Mouse (Mus musculus) spleen, adult 10 weeks (tissue): ENCODE results near the gene Prkd2. TPM values are rescaled to one million over a fixed set of nuclear protein-coding genes. Genes with fewer than 3 reads are reported as not detected.

Experiments
- polyA plus RNA-seq: library from polyadenylated mRNA; stranded (reverse); fragments of 350-450 nt; fragmentation: Illumina TruSeq; extraction: RNeasy Lipid Tissue Mini Kit (QIAGEN cat#74804); gene quantifications from one replicate; pipeline ENCODE4 v1.2.3, GENCODE M21; 2015; ENCODE audit warnings: low replicate concordance; ENCODE audit not compliant: insufficient read depth

Gene Prkd2
- 58.1 TPM for polyA plus RNA-seq

DNA sequence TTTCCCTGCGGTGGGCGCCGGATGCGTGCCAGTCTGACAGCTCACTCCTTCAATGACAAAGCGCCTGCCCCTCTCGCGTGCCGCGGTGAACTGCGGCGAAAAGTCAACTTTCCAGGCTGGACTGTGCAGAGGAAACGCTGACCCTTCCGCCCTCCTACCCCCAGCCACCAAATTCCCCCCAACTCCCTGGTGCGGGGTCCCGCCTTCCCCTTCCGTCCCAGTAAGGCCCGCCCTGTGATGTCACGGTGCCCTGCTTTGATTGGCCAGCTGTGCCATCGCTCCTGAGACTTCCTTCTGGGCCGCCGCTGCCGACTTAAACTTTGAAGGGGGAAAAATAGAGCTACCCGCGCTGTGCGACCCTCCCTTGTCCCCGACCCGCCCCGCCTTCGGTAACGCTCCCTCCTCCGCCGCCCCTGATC, at the start of gene Prkd2:
TSS of gene Prkd2 (plus strand) at position 258 of the 419 bp plus-strand sequence.

DNA sequence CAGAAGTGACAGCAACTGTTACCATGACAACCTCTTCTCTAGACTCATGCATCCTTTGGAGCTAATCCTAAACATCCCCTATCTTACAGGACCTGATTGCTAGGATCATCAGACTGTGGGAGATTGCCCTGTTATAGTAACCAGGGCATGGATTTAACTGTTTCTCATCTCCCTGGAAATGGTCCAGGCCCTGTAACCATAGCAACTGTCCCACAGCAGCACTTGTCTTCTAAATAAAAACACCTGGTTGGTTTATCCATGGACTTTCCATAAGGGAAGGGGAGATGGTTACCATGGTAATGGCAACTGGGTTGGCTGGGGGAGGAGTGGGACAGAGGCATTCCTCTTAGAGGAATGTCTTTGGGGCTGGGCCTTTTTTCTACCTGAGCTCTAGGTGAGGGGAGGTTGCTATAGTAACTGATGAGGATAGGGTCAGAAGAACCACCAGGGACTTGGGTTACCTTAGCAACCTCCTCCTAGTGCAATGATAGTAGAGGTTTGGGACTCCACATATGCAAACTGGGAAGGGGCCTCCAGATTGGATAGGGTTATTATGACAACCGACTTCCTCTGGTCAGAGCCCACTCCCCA, 27.3 kb upstream of the Prkd2 start, which contains the start of gene Strn4:
TSS of gene Strn4 (plus strand) at position 539 of the 591 bp plus-strand sequence.

DNA sequence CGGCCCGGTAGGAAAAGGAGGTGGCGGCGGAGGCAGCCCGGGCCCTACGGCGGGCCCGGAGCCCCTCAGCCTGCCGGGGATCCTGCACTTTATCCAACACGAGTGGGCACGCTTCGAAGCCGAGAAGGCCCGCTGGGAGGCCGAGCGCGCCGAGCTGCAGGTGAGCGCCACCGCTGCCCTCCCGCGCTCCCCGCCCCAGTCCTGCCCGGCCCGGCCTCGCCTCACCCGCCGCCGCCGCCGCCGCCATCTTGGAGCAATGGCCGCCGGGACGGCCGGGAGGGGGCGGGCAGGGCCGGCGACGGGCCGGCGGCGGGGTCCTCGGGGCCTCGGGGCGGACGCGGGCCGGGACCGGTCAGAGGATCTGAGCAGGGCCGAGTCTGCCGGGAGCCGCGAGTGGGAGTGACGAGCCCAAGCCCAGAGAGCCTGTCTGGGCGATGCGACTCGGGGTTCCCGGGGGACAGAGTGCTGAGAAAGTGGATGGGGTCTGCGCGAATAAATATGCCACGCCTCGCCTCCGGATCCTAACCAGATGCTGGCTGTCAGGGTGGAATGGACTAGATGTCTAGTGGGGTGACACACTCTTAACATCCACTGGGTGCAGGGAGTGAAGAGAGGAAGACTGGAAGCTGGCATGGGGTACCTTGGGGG, 26.1 kb upstream of the Prkd2 start, which contains the start of gene Fkrp:
TSS of gene Fkrp (minus strand) at position 258 of the 648 bp plus-strand sequence.

DNA sequence AGATGAGACGGTGACA, 32.4 kb downstream of the Prkd2 start, which contains the start of gene Dact3:
TSS of gene Dact3 (plus strand) at position 8 of the 16 bp plus-strand sequence.

DNA sequence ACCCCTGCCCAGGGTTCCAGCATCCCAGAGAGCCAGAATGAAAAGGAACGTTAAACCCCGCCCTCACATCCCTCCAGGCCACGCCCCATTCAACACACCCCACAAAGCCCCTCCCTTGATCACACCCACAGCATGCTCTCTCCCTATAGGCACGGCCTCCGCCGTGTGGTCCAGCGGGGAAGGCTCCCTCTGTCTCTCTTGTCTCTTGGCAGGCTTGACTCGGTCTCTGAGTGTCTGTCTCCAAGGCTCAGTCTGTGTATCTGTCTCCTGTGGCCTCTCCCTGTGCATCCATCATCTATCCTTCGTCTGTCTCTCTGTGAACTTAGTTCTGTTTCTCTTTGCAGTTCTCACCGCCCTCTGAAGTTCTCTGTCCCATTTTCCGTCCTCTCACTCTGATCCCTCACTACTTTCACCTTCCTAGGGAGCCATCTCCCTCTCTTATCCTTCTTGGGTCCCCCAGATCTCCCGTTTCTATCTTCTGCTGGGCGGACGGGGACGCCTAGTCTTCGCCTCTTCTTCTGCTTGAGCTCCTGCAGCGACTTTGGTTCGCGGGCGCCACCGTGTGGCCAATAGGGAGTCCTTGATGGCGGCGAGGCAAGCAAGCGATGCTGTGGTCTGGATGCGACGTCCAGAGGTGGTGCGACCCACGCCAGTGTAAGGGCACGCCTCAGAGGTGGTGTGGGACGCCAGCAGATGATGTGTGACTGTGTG, 49.1 kb downstream of the Prkd2 start, which contains the start of gene Gng8:
TSS of gene Gng8 (plus strand) at position 146 of the 711 bp plus-strand sequence.

DNA sequence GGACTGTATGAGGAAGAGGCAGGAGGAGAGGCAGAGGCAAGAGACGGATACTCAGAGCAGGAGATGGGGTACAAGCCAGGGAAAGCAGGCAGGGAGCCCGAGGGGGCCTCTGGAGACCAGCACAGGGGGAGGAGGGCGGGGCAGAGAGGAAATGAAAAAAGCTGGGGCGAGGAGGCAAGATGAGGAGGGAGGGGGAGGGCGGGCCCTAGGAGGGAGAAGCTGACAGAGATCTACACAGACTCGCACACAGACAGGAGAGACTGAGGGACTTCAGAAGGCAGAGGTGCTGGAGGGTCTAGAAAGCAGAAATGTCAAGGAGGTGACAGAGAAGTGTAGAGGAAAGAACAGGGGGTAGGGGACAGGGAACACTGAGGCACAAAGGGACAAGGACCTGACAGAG, 63.6 kb downstream of the Prkd2 start, which contains the start of gene Ptgir:
TSS of gene Ptgir (plus strand) at position 210 of the 400 bp plus-strand sequence.

Other genes starting within 250 kb of the Prkd2 start
- gene Arhgap35, start 227.9 kb upstream of the Prkd2 start, polyA plus RNA-seq = 12.9 TPM
- gene Ceacam15, start 167.2 kb upstream of the Prkd2 start, polyA plus RNA-seq = not detected
- not detected for gene Ceacam9, start 121.0 kb upstream of the Prkd2 start, polyA plus RNA-seq
- 119 TPM for gene Ap2s1, start 104.5 kb upstream of the Prkd2 start, polyA plus RNA-seq
- gene Slc1a5, start 61.6 kb upstream of the Prkd2 start, polyA plus RNA-seq = 164 TPM
- 59.6 TPM for gene Strn4, start 27.0 kb upstream of the Prkd2 start, polyA plus RNA-seq
- gene Fkrp, start 26.2 kb upstream of the Prkd2 start, polyA plus RNA-seq = 19.8 TPM
- 2.7 TPM for gene Dact3, start 32.4 kb downstream of the Prkd2 start, polyA plus RNA-seq
- 2.4 TPM for gene Gng8, start 48.9 kb downstream of the Prkd2 start, polyA plus RNA-seq
- gene Ptgir, start 63.6 kb downstream of the Prkd2 start, polyA plus RNA-seq = 5.6 TPM
- 168 TPM for gene Calm3, start 81.2 kb downstream of the Prkd2 start, polyA plus RNA-seq
- gene Pnmal2, start 101.8 kb downstream of the Prkd2 start, polyA plus RNA-seq = 1.5 TPM
- gene Pnmal1, start 116.8 kb downstream of the Prkd2 start, polyA plus RNA-seq = not detected
- 3.1 TPM for gene Gm42372, start 140.2 kb downstream of the Prkd2 start, polyA plus RNA-seq
- 1.6 TPM for gene Ccdc8, start 149.8 kb downstream of the Prkd2 start, polyA plus RNA-seq
- gene Ppp5c, start 185.0 kb downstream of the Prkd2 start, polyA plus RNA-seq = 82.6 TPM
- 1.0 TPM for gene Hif3a, start 219.5 kb downstream of the Prkd2 start, polyA plus RNA-seq
- not detected for gene Psg16, start 231.1 kb downstream of the Prkd2 start, polyA plus RNA-seq